Mouse (Mus musculus): ENCODE results near the gene Adam12.

Adam12 gene

DNA sequence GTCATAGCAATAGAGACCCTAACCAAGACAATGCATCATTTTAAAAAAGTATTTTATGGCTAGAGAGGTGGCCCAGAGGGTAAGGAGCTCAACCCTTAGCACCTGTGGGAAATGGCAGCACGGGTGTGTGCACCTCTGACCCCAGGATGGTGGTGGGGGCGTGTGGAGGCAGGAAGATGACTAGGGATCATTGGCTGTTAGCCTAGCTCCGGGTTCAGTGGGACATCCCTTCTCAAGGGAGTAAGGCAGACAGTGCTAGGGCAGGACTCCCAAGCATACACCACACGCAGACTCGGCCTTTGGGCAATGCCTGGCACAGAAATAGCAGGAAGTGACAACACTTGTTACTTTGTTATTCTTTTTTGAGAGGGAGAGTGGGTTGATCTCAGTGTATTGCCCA is 359.2 kb downstream of the Adam12 start:
- no peak for DNase-seq (ENCODE audit: low spot score)

DNA sequence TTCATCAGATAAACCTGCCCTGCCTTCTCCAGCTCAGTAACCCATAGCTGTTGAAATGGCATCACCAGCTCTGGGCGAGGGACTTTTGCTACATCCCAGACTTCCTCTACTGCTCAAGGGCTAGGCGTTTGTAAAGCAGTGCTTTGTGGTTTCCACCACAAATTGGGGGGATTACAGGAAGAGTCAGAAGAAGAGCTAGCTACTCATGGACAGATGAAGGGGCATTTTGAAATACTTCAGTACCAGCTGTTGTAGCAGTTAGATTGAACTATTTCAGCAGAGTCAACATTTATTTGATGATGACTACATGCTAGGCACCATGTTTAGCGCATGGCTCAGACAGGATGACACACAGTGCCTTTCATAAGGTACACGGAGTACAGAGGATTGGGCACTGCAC is 361.7 kb downstream of the Adam12 start:
- DNase-seq (ENCODE audit: low spot score), result no peak

DNA sequence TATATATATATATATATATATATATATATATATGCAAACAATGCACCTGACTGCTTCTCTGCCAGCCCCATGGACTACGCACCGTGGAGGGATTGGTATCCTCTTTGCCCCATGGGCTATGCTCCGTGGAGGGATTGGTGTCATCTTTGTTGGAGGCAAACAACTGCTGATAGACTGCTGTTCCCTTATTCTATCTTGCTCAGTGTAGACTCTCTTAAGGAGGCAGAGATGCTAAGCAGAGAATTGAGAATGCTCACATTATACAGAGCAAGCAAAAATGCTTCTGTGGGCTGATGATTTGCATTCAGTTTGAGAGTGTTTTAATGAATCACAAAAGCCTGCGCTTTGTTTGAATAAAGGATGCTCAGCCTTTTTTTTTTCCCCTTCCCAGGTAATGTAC is 368.3 kb downstream of the Adam12 start:
- no peak for DNase-seq (ENCODE audit: low spot score)

DNA sequence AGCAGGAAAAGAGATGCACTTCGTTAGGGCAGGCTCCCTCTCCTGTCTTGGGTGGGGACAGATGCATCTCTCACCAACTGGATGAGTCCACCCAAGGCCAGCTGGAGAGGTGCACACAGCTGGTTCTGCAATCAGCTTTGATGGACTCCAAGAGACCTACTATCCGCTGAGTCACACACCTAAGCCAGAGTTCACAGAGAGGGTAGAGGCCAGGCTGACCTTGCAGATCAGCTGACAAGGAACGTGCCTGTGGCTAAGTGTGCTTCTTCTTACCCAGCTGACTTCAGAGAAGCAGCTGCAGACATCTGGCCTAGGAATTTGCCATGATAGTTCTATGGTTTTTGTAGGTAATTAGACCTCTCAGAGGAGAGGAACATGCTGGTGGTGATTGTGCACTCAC is 368.8 kb downstream of the Adam12 start:
- no peak for DNase-seq (ENCODE audit: low spot score)

DNA sequence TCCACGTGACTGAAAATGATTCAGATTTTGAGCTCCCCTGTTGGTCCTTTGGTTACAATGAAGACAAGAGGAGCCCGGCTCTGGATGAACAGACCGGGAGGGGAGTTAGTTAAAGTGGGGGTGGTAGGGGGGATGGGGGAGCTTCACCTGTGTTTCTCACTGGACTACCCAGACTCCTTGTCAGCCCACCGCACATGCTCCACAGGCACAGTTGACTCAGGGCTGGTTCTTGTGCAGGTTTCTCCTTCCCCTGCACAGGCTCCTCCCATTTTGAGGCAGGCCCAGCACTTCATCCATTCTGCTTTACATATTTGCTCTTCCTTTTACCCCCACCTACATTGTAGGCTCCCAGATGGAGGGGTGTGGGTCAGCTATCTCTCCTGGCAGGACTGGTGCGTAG is 369.2 kb downstream of the Adam12 start:
- no peak for DNase-seq (ENCODE audit: low spot score)

DNA sequence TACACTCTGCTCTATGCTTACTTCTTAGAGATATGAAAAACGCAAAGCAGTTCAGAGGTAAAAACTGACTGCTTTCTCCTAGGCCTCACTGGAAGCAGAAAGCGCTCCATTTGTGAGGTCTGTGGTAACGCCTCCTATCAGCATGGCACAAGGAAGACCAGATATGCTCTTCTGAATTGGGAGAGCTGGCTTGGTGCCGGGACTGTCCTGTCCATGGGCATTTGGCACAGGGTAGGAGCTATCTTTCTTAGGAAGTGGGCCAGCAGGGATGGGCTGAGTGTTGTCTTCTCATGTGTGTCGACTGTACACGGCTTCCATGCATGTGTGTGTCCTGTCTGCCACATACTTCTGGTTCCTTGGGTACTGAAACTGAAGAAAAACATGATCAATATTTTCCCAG is 369.7 kb downstream of the Adam12 start:
- DNase-seq (ENCODE audit: low spot score), result no peak

DNA sequence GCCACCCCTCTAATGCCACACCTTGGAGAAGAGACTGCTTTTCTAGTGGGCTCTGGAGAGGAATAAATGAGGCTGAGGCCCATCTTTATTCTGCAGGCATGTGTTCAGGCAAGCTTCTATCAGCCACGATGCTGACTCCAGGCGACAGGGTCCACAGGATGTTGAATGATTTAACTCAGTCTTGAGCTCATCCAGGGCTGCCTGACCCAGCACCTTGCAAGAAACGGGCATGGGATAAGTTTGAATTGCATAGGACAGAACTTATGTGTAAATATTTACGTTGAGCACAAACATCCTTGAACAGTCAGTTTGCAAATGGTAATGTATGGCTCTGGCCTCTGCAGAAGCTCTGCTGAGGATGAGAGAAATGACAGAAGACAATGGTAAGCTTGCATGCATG is 372.4 kb downstream of the Adam12 start:
- no peak for DNase-seq (ENCODE audit: low spot score)

DNA sequence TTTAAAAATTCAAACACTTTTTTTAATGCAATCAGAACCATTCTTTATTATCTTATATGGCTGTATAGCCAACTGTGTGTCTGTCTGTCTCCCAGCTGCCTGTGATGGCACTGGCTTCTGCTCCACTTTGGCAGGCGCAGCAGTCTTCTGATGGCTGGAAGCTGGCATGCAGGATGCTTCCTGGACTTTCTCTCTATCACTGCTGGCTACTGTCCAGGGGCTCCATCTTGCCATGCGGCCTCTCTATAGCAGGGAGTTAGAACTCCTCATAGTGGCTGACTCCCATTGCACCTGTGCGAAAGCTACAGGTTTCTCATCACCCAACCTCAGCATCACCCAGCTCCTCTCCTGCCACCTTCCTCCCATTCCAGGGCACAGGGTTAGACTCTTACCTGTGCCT is 373.4 kb downstream of the Adam12 start:
- DNase-seq (ENCODE audit: low spot score), result peak; percentile 18

DNA sequence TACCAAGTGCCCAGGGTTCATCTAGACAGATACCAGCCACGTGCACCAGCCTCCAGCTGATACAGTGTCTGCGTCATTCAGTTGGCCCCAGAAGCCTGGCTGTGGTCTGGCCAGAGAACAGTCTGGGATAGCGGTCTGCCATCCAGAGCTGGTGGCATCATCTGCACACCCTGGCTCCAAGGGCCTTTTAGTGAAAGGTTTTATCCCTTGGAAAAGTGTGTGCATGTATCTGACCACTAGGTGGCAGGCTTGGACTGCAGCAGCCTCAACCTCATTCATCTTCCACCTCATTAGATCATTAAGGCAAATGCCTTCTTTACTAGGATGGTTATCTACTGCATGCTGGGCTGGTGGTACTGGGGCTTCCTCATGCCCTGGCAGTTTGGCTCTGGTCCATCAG is 375.7 kb downstream of the Adam12 start:
- DNase-seq (ENCODE audit: low spot score), result peak; percentile 91

DNA sequence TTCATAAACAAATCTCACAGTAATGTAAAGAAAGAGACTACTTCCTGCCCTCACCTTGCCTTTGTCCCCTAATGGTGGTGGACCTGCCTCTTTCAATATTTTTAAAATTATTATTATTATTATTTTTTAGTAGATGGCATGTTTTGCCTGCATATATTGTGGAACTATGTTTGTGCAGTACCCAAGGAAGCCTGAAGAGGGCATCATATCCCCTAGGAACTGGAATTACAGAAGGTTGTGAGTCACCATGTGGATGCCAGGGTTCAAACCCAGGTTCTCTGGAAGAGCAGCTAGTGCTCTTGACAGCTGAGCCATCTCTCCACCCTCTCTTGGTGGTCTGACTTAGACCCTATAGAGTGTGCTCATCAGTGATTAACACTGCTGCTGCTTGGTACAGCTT is 381.2 kb downstream of the Adam12 start:
- DNase-seq (ENCODE audit: low spot score), result no peak

DNA sequence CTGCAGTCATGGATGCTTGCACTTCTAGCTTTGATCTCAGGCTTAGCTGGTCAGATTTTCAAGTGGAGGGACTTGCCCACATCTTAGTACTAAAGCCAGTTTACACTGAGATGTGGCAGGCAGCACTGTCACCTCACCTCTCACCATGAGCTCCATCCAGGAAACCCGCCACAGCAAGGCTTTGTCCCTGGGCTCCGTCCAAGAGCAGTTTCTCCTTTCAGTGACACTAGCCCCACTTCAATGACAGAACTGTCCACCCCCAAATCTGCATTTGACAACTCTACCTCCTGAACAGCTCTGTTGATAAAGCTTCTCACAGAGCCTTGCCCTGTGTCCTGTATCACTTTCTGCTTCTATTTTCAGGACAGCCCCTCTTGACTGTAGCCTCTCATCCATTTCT is 383.8 kb downstream of the Adam12 start:
- DNase-seq (ENCODE audit: low spot score), result no peak

DNA sequence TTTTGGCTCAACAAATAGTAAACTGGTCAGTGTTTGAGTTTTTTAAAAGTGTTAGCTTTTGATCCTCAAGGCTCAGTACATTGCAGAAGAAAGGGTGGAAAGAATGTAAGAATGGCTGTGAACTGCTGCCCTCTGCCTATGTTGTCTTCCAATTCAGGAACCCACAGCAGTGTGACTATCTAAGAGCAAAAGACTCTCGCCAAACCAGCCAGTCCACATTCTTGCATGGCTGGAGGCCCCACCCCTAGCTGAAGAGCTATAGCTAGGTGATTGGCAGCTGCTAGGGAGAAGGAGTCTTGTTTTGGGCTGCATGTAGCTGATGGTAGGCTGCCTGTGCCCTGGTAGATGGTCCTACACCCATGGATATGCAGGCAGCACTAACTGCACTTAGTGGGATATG is 384.8 kb downstream of the Adam12 start:
- no peak for DNase-seq (ENCODE audit: low spot score)

DNA sequence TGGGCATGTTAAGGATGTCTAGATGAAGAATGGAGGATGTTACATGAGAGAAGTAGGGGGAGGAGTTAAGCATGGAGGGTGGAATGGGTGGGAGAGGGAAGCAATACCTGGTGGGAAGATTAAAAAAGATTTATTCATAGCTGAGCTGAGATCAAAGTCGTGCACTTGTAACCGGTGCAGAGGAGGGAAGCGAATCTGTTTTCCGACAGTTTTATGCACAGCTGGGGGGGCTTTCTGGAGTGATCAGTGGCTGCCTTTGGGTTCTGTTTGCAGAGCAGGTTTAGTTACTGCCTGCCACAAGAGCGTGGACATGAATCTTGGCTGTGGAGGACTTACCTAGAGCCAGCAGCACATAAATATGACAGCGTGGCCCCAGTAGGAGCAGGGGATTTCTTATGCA is 389.9 kb downstream of the Adam12 start:
- no peak for DNase-seq (ENCODE audit: low spot score)

DNA sequence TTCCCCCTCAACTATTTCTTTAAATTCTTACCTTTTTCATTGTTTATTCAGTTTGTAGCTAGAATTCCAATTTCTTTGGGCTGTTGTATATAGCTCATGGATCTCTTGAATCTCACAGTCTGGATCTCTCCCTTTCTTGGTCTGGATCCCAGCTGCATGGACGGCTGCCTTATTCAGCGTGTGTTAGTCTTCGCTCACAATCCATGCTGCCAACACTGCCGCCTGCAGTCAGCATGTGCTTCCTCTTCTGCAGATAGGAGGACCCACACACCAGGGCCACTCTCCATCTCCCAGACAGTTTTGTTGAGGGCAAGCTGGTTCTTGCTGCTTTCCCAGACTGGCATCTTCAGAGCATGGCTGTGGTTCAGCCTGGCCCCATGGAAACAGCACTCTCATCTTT is 392.4 kb downstream of the Adam12 start:
- no peak for DNase-seq (ENCODE audit: low spot score)

Data from MN1 (cell line).